Mouse (Mus musculus) CD4-positive naive resting alpha-beta T cell, adult 57 days (primary cell): ENCODE data around the gene Foxl2. TPM values are rescaled to one million over a fixed set of nuclear protein-coding genes. Genes with fewer than 3 reads are reported as not detected.

Experiments
- total RNA-seq: library from RNA; stranded (reverse); gene quantifications from one replicate; pipeline ENCODE4 v1.2.4, GENCODE M21; 2023

Foxl2 gene
- total RNA-seq: not detected

GRCm38 (mm10) chr9:98955103-98955715 lies at the start of gene Foxl2:
TSS of gene Foxl2 (plus strand) at chr9:98955288.

GRCm38 (mm10) chr9:98985800-98986475 lies 30.9 kb downstream of the Foxl2 start, which contains the start of gene Faim:
TSS of gene Faim (plus strand) at chr9:98986373.

Other genes with a start within 250 kb of the Foxl2 start
- gene Prr23a1, start 112.8 kb upstream of the Foxl2 start, total RNA-seq: not detected
- not detected for gene Prr23a2, start 98.8 kb upstream of the Foxl2 start, total RNA-seq
- gene Prr23a3, start 90.5 kb upstream of the Foxl2 start, total RNA-seq: not detected
- not detected for gene 7420426K07Rik, start 52.2 kb upstream of the Foxl2 start, total RNA-seq
- gene Faim, start 31.1 kb downstream of the Foxl2 start, total RNA-seq: 32.7 TPM
- gene Gm1123, start 80.4 kb downstream of the Foxl2 start, total RNA-seq: 0.50 TPM
- gene Pik3cb, start 185.3 kb downstream of the Foxl2 start, total RNA-seq: 8.9 TPM